Mouse (Mus musculus): Measurements from ENCODE around the gene Gcm1. TPM values are rescaled to one million over a fixed set of nuclear protein-coding genes. Genes with fewer than 3 reads are reported as not detected.

Gene Gcm1
- polyA plus RNA-seq, 1 experiment = not detected

DNA sequence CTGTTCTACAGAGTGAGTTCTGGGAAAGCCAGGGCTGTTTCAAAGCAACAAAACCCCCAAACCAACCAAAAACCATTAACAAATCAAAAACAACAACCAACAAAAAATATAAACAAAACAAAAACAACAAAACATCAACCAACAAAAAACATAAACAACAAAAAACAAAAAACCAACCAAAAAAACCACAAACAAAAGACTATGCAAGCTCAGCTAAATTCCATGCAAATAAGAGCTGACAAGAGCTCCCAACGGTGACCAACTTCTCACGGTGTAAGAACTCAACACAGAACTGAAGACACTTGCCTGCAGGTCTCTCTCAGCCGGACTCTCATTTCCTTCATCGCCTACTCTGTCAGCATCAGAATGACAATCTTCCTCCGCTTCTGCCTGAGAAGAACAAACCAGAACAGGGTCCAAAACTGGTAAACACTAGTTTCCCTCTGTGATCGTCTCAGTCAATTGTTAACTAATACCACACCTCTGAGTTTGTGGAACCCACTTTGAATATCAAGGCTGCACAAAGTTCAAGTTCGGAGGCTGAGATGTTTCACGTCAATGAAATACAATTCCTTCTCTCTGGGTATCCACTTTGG, 52.3 kb downstream of the Gcm1 start:
- no peak for DNase-seq (ENCODE audit: low read depth)

DNA sequence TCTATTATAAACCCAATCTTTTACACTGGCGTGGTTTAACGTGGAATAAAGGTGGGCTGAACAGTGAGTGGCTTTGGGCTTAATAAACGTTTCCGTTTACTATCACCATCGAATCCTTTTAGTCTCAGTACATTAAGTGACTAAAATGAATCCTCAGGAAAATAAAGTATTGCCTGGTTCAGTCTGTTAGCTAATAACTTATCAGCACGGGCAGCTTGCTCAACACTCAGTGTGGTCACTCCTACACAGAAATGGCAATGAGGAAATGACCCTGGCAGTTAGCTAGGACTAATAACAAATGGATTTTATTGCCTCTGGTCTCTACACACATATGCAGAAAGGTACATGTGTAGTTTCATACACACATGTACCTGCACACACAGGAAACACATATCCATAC, 53.2 kb downstream of the Gcm1 start:
- no peak for DNase-seq (ENCODE audit: low read depth)
- TF ChIP-seq CTCF (IDR thresholded peaks at IDR 0.05; ENCODE audit: borderline replicate concordance, extremely low read depth, insufficient read depth, insufficient read length) = no peak
- TF ChIP-seq POLR2A (IDR thresholded peaks at IDR 0.05; ENCODE audit: borderline replicate concordance, extremely low read depth, insufficient read depth, insufficient read length, poor library complexity, severe bottlenecking) = no peak

More for the DNA sequence above, 52.3 kb downstream of the Gcm1 start:
- TF ChIP-seq CTCF (IDR thresholded peaks at IDR 0.05; ENCODE audit: borderline replicate concordance, extremely low read depth, insufficient read depth, insufficient read length) (no peak), POLR2A (IDR thresholded peaks at IDR 0.05; ENCODE audit: borderline replicate concordance, extremely low read depth, insufficient read depth, insufficient read length, poor library complexity, severe bottlenecking) (no peak)

DNA sequence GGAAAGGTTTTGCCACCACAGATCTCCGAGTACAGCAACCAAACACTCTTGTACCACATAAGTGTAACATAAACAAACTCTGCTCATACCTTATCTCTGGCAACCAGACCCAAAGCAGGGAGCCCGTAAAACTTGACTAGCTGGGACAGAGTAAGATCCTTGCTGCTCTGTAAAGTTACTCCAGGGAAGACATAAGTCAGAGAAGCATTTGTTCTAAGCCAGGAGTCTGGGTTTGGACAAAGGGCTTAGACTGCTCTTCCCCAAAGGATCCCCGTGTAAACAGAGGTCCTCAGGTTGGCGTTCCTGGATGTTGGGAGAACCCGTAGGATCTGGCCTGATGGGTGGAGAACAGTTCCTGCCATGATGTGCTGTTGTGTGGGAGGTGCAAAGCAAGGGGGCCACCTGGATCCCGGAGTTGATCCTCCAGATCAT, 53.8 kb downstream of the Gcm1 start:
- no peak for TF ChIP-seq POLR2A (IDR thresholded peaks at IDR 0.05; ENCODE audit: borderline replicate concordance, extremely low read depth, insufficient read depth, insufficient read length, poor library complexity, severe bottlenecking)
- no peak for TF ChIP-seq CTCF (IDR thresholded peaks at IDR 0.05; ENCODE audit: borderline replicate concordance, extremely low read depth, insufficient read depth, insufficient read length)
- DNase-seq (ENCODE audit: low read depth) = no peak

DNA sequence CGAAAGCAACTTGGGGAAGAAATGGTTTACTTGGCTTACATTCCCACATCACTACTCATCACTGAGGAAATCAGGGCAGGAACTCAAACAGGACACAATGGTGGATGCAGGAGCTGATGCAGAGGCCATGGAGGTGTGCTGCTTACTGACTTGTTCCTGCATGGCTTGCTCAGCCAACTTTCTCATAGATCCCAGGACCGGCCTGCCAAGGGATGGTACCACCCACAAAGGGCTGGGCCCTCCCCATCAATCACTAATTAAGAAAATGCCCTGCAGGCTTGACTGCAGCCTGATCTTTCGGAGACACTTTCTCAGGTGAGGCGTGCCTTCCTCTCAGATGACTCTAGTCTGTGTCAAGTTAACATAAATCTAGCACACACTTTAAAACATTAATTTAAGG, 55.1 kb downstream of the Gcm1 start:
- no peak for DNase-seq (ENCODE audit: low read depth)
- TF ChIP-seq POLR2A (IDR thresholded peaks at IDR 0.05; ENCODE audit: borderline replicate concordance, extremely low read depth, insufficient read depth, insufficient read length, poor library complexity, severe bottlenecking) (no peak), CTCF (IDR thresholded peaks at IDR 0.05; ENCODE audit: borderline replicate concordance, extremely low read depth, insufficient read depth, insufficient read length) (no peak)

DNA sequence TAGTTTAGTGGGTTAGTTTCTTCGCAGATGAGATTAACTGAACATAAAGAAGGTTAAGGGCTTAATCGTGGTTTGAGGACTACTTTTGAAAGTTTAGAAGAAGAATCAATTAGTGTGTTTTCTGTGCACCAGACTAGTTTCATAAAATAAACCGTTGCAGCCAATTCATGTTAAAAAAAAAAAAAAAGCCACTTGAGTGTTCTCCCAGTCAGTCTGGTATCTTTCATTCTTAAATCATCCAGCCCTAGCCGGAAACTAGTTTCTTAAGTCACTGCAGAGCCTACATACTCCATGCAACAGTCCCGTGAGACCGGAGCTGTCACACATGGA, 55.8 kb downstream of the Gcm1 start:
- no peak for TF ChIP-seq CTCF (IDR thresholded peaks at IDR 0.05; ENCODE audit: borderline replicate concordance, extremely low read depth, insufficient read depth, insufficient read length)
- TF ChIP-seq POLR2A (IDR thresholded peaks at IDR 0.05; ENCODE audit: borderline replicate concordance, extremely low read depth, insufficient read depth, insufficient read length, poor library complexity, severe bottlenecking) = no peak
- no peak for DNase-seq (ENCODE audit: low read depth)

DNA sequence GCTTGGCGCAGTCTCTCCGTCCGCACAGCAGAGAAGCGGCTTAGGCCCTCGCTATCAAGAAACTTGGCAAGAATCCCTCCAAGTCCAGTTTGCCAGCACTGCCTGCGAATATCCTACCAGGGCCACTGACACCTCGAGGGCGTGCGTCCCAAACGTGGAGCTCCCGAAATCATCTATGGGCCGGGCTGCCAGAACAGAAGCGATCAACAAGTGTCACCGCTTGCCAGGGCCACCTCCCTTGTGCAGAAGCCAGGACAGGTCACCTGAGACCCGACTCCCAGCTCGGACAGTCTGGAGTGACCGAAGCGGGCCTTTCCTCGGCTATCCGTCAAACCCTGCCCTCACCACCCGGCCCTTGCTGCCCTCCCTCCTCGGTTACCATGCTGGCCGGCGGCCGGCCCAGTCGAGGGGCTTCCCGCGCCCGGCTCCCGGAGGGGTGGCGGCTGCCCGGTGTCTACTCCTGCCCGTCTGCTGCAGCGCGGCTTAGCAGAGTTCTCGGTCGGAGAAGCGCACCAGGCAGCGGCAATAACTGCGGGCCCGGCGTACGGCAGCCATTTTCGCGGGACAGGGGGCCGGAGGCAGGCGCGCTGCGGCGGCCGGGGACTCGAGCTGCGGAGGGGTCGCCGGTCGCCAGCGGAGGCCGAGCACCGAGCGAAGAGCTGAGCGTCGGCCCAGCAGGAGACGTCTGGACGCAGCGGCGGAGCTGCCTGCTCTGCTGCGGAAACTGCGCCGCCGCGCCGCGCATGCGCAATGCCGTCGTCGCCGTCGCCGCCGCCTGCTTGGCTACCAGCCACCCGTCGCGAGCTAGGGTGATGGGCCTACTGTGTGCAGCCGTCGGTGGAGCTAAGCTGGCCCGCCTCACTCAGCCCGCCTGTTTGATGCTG, 56.4 kb downstream of the Gcm1 start:
- TF ChIP-seq POLR2A (IDR thresholded peaks at IDR 0.05; ENCODE audit: borderline replicate concordance, extremely low read depth, insufficient read depth, insufficient read length, poor library complexity, severe bottlenecking) (peak; percentile 93), CTCF (IDR thresholded peaks at IDR 0.05; ENCODE audit: borderline replicate concordance, extremely low read depth, insufficient read depth, insufficient read length) (no peak)

DNA sequence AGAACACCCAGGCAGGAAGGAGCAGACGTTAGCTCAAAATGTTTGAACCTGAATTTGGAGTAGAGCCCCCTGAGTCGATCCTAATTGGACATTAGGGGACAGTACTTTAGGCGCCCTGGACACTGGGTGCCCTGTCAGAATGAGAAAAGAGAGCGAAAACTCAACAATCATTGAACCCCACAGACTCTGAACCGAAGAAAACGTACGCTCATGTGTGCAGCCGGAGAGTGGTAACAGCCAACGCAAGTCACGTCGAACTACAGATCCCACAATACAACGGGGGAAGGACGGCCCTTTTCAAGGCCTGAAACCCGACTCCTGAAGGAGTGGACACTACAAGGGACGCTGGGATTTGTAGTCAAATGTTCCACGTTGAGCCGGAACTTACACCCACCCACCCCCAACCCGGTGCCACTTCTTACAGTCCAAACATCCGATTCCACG, 57.1 kb downstream of the Gcm1 start, which contains the start of the genes Fbxo9 and Ick:
TSS of gene Fbxo9 (minus strand) at position 270 of the 444 bp plus-strand sequence.
TSS of gene Ick (plus strand) at position 397 of the 444 bp plus-strand sequence.
- DNase-seq (ENCODE audit: low read depth) = peak; percentile 99
- TF ChIP-seq POLR2A (IDR thresholded peaks at IDR 0.05; ENCODE audit: borderline replicate concordance, extremely low read depth, insufficient read depth, insufficient read length, poor library complexity, severe bottlenecking) (no peak; the same call in 1 of the 2 replicates), CTCF (IDR thresholded peaks at IDR 0.05; ENCODE audit: borderline replicate concordance, extremely low read depth, insufficient read depth, insufficient read length) (no peak)

More for the DNA sequence above, 56.4 kb downstream of the Gcm1 start:
- peak; percentile 94 for DNase-seq (ENCODE audit: low read depth)

DNA sequence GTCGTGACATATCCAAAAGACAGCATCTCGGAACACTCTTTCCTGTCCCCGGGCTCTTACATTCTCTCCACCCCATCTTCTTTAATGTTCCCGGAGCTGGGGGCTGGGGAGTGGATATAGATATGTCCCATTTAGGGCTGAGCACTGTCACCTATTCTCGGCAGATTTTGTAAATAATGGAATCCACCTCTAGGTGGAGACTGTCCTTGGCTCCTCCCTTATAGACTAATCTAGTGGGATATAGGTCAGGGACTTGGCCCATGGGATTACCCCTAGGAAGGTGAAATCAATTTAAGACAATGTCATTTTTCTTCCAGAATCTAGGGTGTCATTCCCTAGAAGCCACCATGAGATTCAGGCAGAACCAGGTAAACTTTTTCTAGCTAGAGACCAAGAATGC, 57.9 kb downstream of the Gcm1 start:
- TF ChIP-seq CTCF (IDR thresholded peaks at IDR 0.05; ENCODE audit: borderline replicate concordance, extremely low read depth, insufficient read depth, insufficient read length) (no peak), POLR2A (IDR thresholded peaks at IDR 0.05; ENCODE audit: borderline replicate concordance, extremely low read depth, insufficient read depth, insufficient read length, poor library complexity, severe bottlenecking) (no peak)
- DNase-seq (ENCODE audit: low read depth) = no peak

DNA sequence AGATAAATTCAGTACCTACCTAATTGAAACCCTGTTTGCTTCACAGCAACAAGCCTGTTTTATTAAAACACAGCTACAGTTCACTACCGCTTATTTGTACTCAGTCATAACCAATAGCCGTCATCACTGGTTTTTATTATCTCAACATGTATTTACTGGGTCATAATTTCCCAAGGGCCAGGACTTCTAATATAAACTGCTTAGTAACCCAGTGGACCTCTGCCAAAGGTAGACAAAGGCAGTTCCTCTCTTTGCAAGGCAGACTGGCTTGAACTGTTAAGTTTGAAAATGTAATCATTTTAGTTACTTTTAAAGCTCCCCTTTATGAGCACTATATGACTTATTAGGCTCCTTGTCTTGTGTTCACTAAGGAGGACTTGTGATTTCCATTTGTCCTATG, 59.7 kb downstream of the Gcm1 start:
- TF ChIP-seq POLR2A (IDR thresholded peaks at IDR 0.05; ENCODE audit: borderline replicate concordance, extremely low read depth, insufficient read depth, insufficient read length, poor library complexity, severe bottlenecking) = no peak
- no peak for DNase-seq (ENCODE audit: low read depth)

DNA sequence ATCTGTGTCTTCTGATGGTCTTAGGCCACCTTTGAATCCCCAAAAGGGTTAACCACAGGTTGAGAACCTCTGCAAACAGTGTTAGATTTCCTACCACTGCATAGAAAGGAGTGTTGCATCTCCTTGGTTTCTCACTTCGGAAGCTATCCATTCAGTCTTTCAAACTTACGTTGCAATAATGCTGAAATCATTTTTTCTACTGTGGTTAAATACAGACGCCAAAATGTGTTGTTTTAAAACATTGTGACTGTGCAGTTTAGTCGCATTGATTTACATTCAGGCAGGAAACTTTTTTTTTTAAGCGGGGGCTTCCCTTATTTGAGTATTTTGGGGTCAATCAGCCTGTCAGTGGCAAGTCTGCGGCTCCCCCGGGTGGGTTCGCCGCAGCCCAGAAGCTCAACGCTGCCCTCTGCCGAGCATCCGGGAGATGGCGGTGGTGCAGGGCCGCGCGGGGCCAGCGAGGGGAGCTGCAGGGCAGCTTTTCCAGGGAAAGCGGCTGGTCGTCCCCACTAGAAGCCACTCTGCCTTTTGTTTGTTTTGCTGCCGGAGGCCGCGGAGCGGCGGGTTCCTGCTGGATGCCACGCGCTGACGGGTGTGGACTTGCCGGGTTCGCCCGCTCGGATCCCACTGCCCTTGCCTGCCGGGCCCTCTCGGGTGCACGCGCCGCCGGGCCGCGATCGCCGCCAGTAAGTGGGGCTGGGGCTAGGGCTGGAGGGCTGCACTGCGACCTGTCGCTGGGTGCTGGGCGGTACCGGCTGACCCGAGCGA, 61.2 kb downstream of the Gcm1 start:
- TF ChIP-seq CTCF (IDR thresholded peaks at IDR 0.05; ENCODE audit: borderline replicate concordance, extremely low read depth, insufficient read depth, insufficient read length) (peak; percentile 97), POLR2A (IDR thresholded peaks at IDR 0.05; ENCODE audit: borderline replicate concordance, extremely low read depth, insufficient read depth, insufficient read length, poor library complexity, severe bottlenecking) (peak; percentile 79)
- peak; percentile 96 for DNase-seq (ENCODE audit: low read depth)

DNA sequence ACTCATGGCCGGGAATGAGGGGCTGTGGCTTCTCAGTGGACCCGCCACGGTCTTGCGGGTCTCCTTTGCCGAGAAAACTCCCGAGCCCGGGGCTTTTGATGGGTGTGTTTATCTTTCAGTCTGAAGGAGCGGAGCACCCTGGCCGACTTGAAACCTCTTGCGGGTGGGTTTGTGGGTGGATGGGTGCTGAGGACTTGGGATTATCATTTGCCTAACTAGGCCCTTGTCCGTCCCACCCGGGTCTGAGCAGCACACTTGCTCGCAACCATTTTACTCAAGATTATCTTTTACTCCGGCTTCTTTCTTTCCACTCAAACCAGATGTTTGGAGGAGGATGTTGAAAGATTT, 61.8 kb downstream of the Gcm1 start:
- DNase-seq (ENCODE audit: low read depth) = peak; percentile 71
- TF ChIP-seq POLR2A (IDR thresholded peaks at IDR 0.05; ENCODE audit: borderline replicate concordance, extremely low read depth, insufficient read depth, insufficient read length, poor library complexity, severe bottlenecking) (no peak), CTCF (IDR thresholded peaks at IDR 0.05; ENCODE audit: borderline replicate concordance, extremely low read depth, insufficient read depth, insufficient read length) (no peak)

Other genes starting within 250 kb of the Gcm1 start
- gene Elovl5, start 134.6 kb upstream of the Gcm1 start, polyA plus RNA-seq (2012; rRNA removed) = 60.7 and 61.5 TPM in 2 replicates
- 61.9 and 77.0 TPM in 2 replicates for gene Fbxo9, start 57.1 kb downstream of the Gcm1 start, polyA plus RNA-seq (2012; rRNA removed)
- gene Ick, start 57.3 kb downstream of the Gcm1 start, polyA plus RNA-seq (2012; rRNA removed) = 45.0 and 55.6 TPM in 2 replicates
- 10.6 and 14.7 TPM in 2 replicates for gene Gsta4, start 130.8 kb downstream of the Gcm1 start, polyA plus RNA-seq (2012; rRNA removed)
- 0.19 TPM in 1 of 2 replicates, not detected in the other for gene Gsta1, start 178.7 kb downstream of the Gcm1 start, polyA plus RNA-seq (2012; rRNA removed)
- not detected in 2 replicates for gene Gm3776, start 205.2 kb downstream of the Gcm1 start, polyA plus RNA-seq (2012; rRNA removed)
- gene Gm10639, start 238.0 kb downstream of the Gcm1 start, polyA plus RNA-seq (2012; rRNA removed) = not detected in 2 replicates